Mouse (Mus musculus) kidney, postnatal 10 days (tissue): ENCODE measurements at regions not wholly inside any gene's neighbourhood (a gene's known extent, or its start where the extent isn't known, plus 50 kb on each side); places are given as distances from the start of the nearest gene placed in this dataset.

Experiments
- DNase-seq: peaks from one replicate; pipeline ENCODE4 v3.0.0; 2021; ENCODE audit warnings: mixed read lengths

DNA sequence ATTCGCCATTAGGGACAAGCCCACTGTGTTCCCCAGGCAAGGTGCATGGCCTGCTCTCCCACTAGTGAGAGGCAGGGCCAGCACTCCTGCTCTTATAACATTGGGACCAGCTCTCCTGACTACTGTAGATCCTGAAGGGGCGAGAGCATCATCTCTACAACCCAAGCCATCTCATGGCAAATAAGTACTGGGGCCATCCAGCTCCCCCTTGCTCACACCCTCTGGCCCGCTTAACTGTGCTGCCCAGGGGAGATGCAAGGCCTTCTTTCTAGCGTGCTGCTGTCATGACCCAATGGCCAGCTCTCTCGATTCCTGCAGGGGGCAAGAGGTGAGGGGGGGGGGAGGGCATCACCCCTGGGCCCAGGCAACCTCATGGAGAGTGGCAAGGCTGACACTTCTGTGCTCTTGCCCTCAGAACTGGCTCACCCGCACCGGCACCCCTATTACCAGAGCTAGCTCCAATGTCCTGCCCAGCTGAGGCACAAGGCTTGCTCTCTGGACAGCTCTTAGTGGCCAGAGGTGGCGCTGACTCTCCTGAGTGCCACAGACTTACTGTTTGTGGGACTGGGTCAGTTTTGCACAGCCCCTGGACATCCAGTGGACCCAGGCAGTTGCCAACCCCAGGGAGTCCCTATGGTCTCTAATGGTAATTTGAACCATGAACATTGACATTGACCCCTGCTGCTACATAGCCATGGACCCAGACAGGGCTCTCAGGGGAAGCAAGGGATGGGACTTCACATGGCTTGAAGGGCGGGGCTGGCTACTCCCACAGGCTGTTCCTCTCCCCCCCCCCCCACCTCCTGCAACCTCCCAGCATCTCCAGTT, 448.2 kb downstream of the Tdrd3 start:
- no peak for DNase-seq

DNA sequence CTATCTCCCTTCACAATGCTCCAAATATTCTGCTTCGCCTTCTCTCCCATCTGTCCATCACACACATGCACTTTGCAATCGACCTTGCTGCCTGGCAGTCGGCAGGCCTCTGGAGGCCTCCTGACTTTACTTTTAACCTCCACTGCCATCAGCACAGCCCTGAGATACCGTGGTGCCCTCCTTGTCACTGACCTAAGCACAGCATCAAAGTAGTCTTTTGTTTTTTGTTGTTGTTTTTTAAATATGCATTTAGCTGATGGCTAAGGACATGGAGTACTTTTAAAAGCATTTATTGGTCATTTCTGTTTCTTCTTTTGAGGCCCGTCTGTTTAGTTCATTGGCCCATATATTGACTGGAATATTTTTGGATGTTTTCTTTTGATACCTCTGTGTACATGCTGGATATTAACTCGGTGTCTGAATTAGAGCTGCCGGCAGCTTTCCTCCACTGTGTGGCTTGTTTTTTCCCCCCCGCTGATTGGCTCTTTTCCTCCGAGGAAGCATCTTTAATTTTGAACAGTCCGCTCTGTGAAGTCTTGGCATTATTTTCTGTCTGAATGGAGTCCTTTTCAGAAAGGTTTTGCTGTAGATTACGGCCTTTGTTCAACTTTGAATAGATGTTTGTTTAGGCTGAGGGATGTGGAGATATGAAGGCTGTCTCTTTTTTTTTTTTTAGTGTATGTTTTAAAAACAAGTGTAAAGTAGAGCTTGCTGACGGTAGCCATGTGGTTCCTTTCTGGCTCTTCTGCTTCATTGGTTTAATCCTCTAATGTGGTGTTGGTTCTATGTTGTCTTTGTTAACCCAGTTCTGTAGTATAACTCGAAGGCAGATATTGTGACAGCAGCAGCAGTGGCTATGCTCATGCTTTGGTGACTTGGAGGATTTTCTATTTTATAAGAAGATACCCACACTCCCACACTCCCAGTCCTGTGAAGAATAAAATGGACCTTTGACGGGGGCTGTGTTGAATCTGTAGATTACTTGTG, 449.1 kb downstream of the Tdrd3 start:
- no peak for DNase-seq

DNA sequence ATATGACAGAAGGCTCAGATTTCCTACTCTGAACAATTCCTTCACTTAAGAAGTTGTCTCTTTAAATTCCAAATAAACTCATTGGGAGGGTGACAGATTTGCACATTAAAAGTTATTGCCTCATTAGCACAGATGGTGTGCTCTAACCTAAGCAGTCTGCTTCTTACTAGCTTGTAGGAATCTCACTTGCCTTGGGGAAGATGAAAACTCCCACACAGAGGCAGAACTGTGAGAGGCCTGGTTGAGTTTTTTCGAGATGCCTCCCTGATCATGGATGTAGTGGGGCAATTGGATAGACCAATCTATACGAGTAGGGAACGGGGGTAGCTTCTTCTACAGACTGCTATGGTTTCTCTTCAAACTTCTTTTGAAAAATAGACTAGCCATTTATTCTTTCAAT, 485.3 kb downstream of the Tdrd3 start:
- no peak for DNase-seq

DNA sequence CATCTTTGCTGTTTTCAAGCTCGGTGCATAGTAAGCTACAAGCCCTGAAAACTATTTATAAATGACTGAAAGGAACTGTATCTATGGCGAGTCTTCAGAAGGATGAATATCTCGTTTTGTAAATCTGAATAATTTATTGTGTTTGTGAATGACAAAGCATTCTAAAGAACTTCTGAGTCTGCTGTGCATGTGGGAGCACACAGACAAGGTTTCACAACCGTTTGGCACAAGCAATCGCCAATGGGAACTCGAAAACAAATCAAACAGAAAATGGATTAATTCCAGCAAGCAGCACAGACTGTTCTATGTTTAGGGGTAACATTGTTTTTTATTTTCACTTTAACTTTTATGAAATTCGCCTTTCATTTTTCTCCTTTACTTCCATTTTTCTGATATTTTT, 486.0 kb downstream of the Tdrd3 start:
- DNase-seq, result no peak
